Mouse (Mus musculus) MEL (cell line): ENCODE measurements around the gene Zfp362. TPM values are rescaled to one million over a fixed set of nuclear protein-coding genes. Genes with fewer than 3 reads are reported as not detected.

Experiments used
- DNase-seq: peaks from one replicate; pipeline ENCODE4 v3.0.0; 2011; ENCODE audit warnings: low read depth, low spot score
- H3K27ac ChIP-seq: 2 replicates; pipeline ENCODE4 v1.5.1; 2012; ENCODE audit warnings: low read depth, mild to moderate bottlenecking, control low read depth, low read length, moderate library complexity; ENCODE audit not compliant: control insufficient read depth
- H3K27me3 ChIP-seq, 2 experiments: fragments of 150-350 bp in 1 of 2; sonication (generic) in 1 of 2; 2 replicates each; pipeline ENCODE4 v1.6.1; 2012; ENCODE audit warnings: low read length in 2 of 2, mild to moderate bottlenecking in 2 of 2, improper control_type of control experiment in 1 of 2, moderate library complexity in 1 of 2; ENCODE audit not compliant: insufficient read depth in 2 of 2, control insufficient read depth in 1 of 2
- H3K36me3 ChIP-seq, 2 experiments: 2 replicates each; pipeline ENCODE4 v1.6.1; 2012 to 2014; ENCODE audit warnings: low read length in 2 of 2, improper control_type of control experiment in 1 of 2, inconsistent platforms in 1 of 2, mild to moderate bottlenecking in 1 of 2; ENCODE audit not compliant: insufficient read depth in 2 of 2, control insufficient read depth in 1 of 2
- H3K4me1 ChIP-seq, 2 experiments: fragments of 150-350 bp in 1 of 2; sonication (generic) in 1 of 2; 2 replicates each; pipeline ENCODE4 v1.6.1; 2012; ENCODE audit warnings: low read length in 2 of 2, improper control_type of control experiment in 1 of 2, mild to moderate bottlenecking in 1 of 2; ENCODE audit not compliant: insufficient read depth in 2 of 2, control insufficient read depth in 1 of 2
- H3K4me3 ChIP-seq, 2 experiments: fragments of 150-350 bp in 1 of 2; sonication (generic) in 1 of 2; 2 replicates each; pipeline ENCODE4 v1.5.1; 2012; ENCODE audit warnings: low read depth in 2 of 2, low read length in 2 of 2, mild to moderate bottlenecking in 2 of 2, moderate library complexity in 2 of 2, control low read depth in 1 of 2, improper control_type of control experiment in 1 of 2; ENCODE audit not compliant: control insufficient read depth in 1 of 2, insufficient read depth in 1 of 2
- H3K79me2 ChIP-seq: 2 replicates; pipeline ENCODE4 v1.6.1; 2012; ENCODE audit warnings: mild to moderate bottlenecking, low read length, moderate library complexity; ENCODE audit not compliant: control insufficient read depth, poor library complexity, insufficient read depth
- H3K9ac ChIP-seq: 2 replicates; pipeline ENCODE4 v1.6.1; 2012; ENCODE audit warnings: low read depth, mild to moderate bottlenecking, control low read depth, low read length, moderate library complexity; ENCODE audit not compliant: control insufficient read depth, poor library complexity, severe bottlenecking
- H3K9me3 ChIP-seq: fragments of 150-350 bp; sonication (generic); replicated peaks from 2 replicates; pipeline ENCODE4 v1.6.1; 2012; ENCODE audit warnings: mild to moderate bottlenecking, low read length, improper control_type of control experiment, moderate library complexity; ENCODE audit not compliant: insufficient read depth
- CTCF ChIP-seq, 3 experiments: IDR thresholded peaks in 2 of 3; conservative IDR thresholded peaks in 1 of 3; 2 replicates each; pipeline ENCODE4 v1.5.1; 2011 to 2012; ENCODE audit warnings: low read length in 3 of 3, low read depth in 2 of 3, mild to moderate bottlenecking in 2 of 3, improper control_type of control experiment in 1 of 3, inconsistent platforms in 1 of 3, mixed read lengths in 1 of 3, moderate library complexity in 1 of 3; ENCODE audit not compliant: control insufficient read depth in 1 of 3, insufficient read depth in 1 of 3, poor library complexity in 1 of 3, severe bottlenecking in 1 of 3
- E2F4 ChIP-seq: IDR thresholded peaks from 2 replicates; pipeline ENCODE4 v1.6.1; 2011; ENCODE audit warnings: low read depth, low read length, improper control_type of control experiment, borderline replicate concordance
- ELF1 ChIP-seq: IDR thresholded peaks from 2 replicates; pipeline ENCODE4 v1.6.1; 2014; ENCODE audit warnings: low read depth, mild to moderate bottlenecking, inconsistent platforms, low read length, improper control_type of control experiment, moderate library complexity
- GABPA ChIP-seq: IDR thresholded peaks from 2 replicates; pipeline ENCODE4 v1.6.1; 2012; ENCODE audit warnings: low read depth, mild to moderate bottlenecking, inconsistent platforms, low read length, improper control_type of control experiment, moderate library complexity
- HCFC1 ChIP-seq: IDR thresholded peaks from 2 replicates; pipeline ENCODE4 v1.6.1; 2012; ENCODE audit warnings: low read depth, mild to moderate bottlenecking, inconsistent platforms, low read length, improper control_type of control experiment, moderate library complexity
- JUND ChIP-seq: IDR thresholded peaks from 2 replicates; pipeline ENCODE4 v1.6.1; 2011; ENCODE audit warnings: low read depth, mild to moderate bottlenecking, improper control_type of control experiment, low read length
- MAZ ChIP-seq: IDR thresholded peaks from 2 replicates; pipeline ENCODE4 v1.6.1; 2012; ENCODE audit warnings: low read depth, mild to moderate bottlenecking, inconsistent platforms, low read length, improper control_type of control experiment
- MEF2A ChIP-seq: IDR thresholded peaks from 2 replicates; pipeline ENCODE4 v1.6.1; 2014; ENCODE audit warnings: low read depth, mild to moderate bottlenecking, inconsistent platforms, low read length, improper control_type of control experiment; ENCODE audit not compliant: poor library complexity, insufficient replicate concordance, severe bottlenecking; ENCODE audit errors: extremely low read depth
- MXI1 ChIP-seq: IDR thresholded peaks from 2 replicates; pipeline ENCODE4 v1.6.1; 2011; ENCODE audit warnings: mild to moderate bottlenecking, low read depth, low read length, improper control_type of control experiment
- MYC ChIP-seq: IDR thresholded peaks from 2 replicates; pipeline ENCODE4 v1.6.1; 2011; ENCODE audit warnings: low read depth, mild to moderate bottlenecking, low read length, improper control_type of control experiment, moderate library complexity
- NELFE ChIP-seq: IDR thresholded peaks from 2 replicates; pipeline ENCODE4 v1.6.1; 2011; ENCODE audit warnings: low read depth, low read length, improper control_type of control experiment
- NRF1 ChIP-seq: IDR thresholded peaks from 2 replicates; pipeline ENCODE4 v1.6.1; 2014; ENCODE audit warnings: low read depth, mild to moderate bottlenecking, inconsistent platforms, low read length, improper control_type of control experiment, moderate library complexity; ENCODE audit not compliant: poor library complexity, insufficient read depth, severe bottlenecking
- POLR2AphosphoS2 ChIP-seq: IDR thresholded peaks from 2 replicates; pipeline ENCODE4 v1.6.1; 2011; ENCODE audit warnings: low read length, improper control_type of control experiment
- POLR2AphosphoS5 ChIP-seq: IDR thresholded peaks from 2 replicates; pipeline ENCODE4 v1.6.1; 2012; ENCODE audit warnings: low read depth, borderline replicate concordance, mild to moderate bottlenecking, inconsistent platforms, low read length, moderate library complexity, mixed read lengths
- RAD21 ChIP-seq: IDR thresholded peaks from 2 replicates; pipeline ENCODE4 v1.6.1; 2011; ENCODE audit warnings: mild to moderate bottlenecking, low read depth, low read length, improper control_type of control experiment
- SIN3A ChIP-seq: IDR thresholded peaks from 2 replicates; pipeline ENCODE4 v1.6.1; 2012; ENCODE audit warnings: low read length, improper control_type of control experiment, inconsistent platforms
- TCF12 ChIP-seq: IDR thresholded peaks from 2 replicates; pipeline ENCODE4 v1.6.1; 2014; ENCODE audit warnings: low read depth, mild to moderate bottlenecking, inconsistent platforms, low read length, improper control_type of control experiment, moderate library complexity
- USF1 ChIP-seq: IDR thresholded peaks from 2 replicates; pipeline ENCODE4 v1.6.1; 2014; ENCODE audit warnings: low read depth, mild to moderate bottlenecking, inconsistent platforms, low read length, improper control_type of control experiment, moderate library complexity
- ZC3H11A ChIP-seq: IDR thresholded peaks from 2 replicates; pipeline ENCODE4 v1.6.1; 2012; ENCODE audit warnings: low read depth, mild to moderate bottlenecking, inconsistent platforms, low read length, improper control_type of control experiment
- ZKSCAN1 ChIP-seq: IDR thresholded peaks from 2 replicates; pipeline ENCODE4 v1.6.1; 2012; ENCODE audit warnings: low read depth, mild to moderate bottlenecking, inconsistent platforms, low read length, improper control_type of control experiment, moderate library complexity
- polyA plus RNA-seq, 2 experiments: library from polyadenylated mRNA; stranded (reverse) in 1 of 2; unstranded in 1 of 2; fragments of >175 nt in 1 of 2; fragments of >200 nt in 1 of 2; gene quantifications; 2 replicates each; pipeline versions ENCODE4 v1.2.1 to v1.2.4; 2012; ENCODE audit warnings: low replicate concordance in 2 of 2, low read depth in 1 of 2; ENCODE audit not compliant: insufficient read length in 2 of 2, insufficient read depth in 1 of 2, missing spikeins in 1 of 2
- total RNA-seq: library from RNA; depleted of rRNA; stranded (reverse); fragments of 300-350 nt; gene quantifications from 2 replicates; pipeline ENCODE4 v1.2.3, GENCODE M21; 2012

Gene Zfp362
- total and polyA plus RNA-seq, 3 experiments: 2.4 to 30.1 TPM; not detected in 1

DNA sequence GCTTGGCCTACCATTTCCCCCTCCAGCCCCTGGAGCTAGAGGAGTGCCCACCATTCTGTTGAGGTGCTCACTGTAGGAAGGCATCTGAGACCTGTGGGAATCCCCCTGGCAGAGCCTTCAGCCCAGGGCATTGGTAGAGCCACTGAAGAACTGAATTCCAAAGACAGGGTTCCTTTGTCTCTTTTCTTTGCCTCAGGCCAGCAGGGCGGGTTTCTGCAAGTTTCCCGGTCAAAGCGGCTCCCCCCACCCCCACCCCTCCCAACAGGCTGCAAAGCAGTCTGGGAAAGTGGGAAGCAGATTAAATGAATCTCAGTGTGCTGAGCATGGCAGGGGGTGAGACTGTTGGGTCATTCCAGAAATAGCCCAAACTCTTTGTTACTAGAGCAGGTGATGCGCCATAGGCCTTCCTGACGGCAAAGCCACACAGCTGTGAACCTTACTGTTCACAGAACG is 68.7 kb downstream of the Zfp362 start:
- no peaks in the 10 kb centered on the region for H3K9me3 ChIP-seq
- DNase-seq: no peak
- no peak overlapping the region for H3K9ac ChIP-seq
- no peaks in the 10 kb centered on the region for H3K27me3 ChIP-seq
- peaks cover 2% of the 10 kb centered on the region in 2 experiments; a peak in 3 of 4 replicates for H3K36me3 ChIP-seq
- peaks cover 3% of the 10 kb centered on the region; the same call in 1 of the 2 replicates for H3K79me2 ChIP-seq
- H3K4me1 ChIP-seq: peaks cover 0 to 3% of the 10 kb centered on the region in 2 experiments; a peak in 1 of 4 replicates
- TF ChIP-seq JUND: no peak
- TF ChIP-seq E2F4: no peak
- TF ChIP-seq TCF12: no peak
- TF ChIP-seq ZKSCAN1: no peak
- TF ChIP-seq MYC: no peak
- no peak for TF ChIP-seq POLR2AphosphoS2
- no peak for TF ChIP-seq CTCF (IDR thresholded peaks at IDR 0.05 in 2 of 3, conservative IDR thresholded peaks at IDR 0.05 in 1 of 3; ENCODE audit: control insufficient read depth in 1 of 3, insufficient read depth in 1 of 3, low read depth in 2 of 3, low read length in 3 of 3, poor library complexity in 1 of 3, severe bottlenecking in 1 of 3)
- TF ChIP-seq MXI1: no peak
- no peak for TF ChIP-seq ZC3H11A
- no peak for TF ChIP-seq POLR2AphosphoS5
- TF ChIP-seq MEF2A: no peak
- TF ChIP-seq MAZ: no peak
- TF ChIP-seq ELF1: no peak
- TF ChIP-seq NELFE: no peak
- TF ChIP-seq NRF1: no peak
- no peak for TF ChIP-seq USF1
- no peak for TF ChIP-seq GABPA
- TF ChIP-seq HCFC1: no peak
- TF ChIP-seq RAD21: no peak
- H3K4me3 ChIP-seq: no peak overlapping the region
- no peak overlapping the region for H3K27ac ChIP-seq

DNA sequence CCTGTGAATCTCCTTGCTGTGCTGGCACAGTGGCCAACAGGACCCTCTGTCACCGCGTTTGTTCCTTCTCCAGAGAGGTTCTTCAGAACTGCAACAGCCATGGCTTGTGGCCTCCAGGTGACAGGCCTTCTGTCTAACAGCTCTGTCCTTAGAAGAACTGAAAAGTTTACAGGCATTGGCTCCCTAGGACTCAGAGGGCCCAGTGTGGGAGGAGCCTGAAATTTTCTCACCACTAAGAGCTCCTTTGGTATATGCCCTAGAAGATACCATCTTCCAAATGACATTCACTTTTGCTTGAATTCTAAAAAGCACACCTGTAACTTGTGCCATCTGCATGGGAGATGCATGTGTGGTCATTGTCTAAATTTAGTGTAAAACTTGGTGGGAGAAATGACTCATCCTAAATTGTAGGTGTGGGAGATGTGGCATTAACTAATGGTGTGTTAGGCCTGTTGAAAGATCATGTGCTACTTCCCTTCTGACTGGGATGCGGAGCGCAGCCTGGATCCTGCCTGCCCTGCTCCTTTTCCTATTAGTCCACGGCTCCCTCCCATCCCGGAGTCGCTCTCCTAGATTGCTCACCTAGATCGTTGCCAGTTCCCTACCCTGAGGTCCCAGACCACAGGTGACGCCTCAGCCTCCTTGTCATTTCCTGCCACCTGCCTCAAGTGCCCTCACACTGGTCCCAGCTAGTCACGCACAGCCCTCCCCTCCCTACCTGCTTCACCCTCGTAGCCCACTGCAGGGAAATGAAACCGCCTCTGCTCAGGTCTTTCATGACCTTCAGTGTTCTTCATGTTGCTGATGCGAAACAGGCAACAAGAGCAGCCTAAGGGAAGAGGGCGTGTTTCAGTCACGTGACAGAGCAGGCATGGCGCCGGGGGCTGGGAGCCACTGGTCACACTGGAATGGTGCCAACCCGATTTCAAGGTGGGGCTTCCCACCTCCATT is 70.8 kb downstream of the Zfp362 start:
- Histone ChIP-seq H3K27me3 (no peaks in the 10 kb centered on the region), H3K9me3 (no peaks in the 10 kb centered on the region), H3K4me3 (no peak overlapping the region), H3K36me3 (peaks cover 3 to 5% of the 10 kb centered on the region in 2 experiments), H3K4me1 (peaks cover 0 to 5% of the 10 kb centered on the region in 2 experiments; a peak in 2 of 4 replicates), H3K9ac (no peak overlapping the region), H3K27ac (no peak overlapping the region), H3K79me2 (peaks cover 5% of the 10 kb centered on the region; the same call in 1 of the 2 replicates)
- DNase-seq: no peak
- TF ChIP-seq MXI1 (no peak), USF1 (0 out of 2 replicates have a peak, but pooled peaks have one; percentile 20), SIN3A (no peak)
